Mouse (Mus musculus) stomach, postnatal 0 days (tissue): ENCODE data around the gene Pctp.

Experiments
- CTCF ChIP-seq: IDR thresholded peaks from 2 replicates; pipeline ENCODE4 v1.5.1; 2016; ENCODE audit warnings: antibody characterized with exemption, low read depth, mild to moderate bottlenecking, moderate library complexity
- EP300 ChIP-seq: optimal IDR thresholded peaks from 2 replicates; pipeline ENCODE3; 2016; ENCODE audit warnings: antibody characterized with exemption

DNA sequence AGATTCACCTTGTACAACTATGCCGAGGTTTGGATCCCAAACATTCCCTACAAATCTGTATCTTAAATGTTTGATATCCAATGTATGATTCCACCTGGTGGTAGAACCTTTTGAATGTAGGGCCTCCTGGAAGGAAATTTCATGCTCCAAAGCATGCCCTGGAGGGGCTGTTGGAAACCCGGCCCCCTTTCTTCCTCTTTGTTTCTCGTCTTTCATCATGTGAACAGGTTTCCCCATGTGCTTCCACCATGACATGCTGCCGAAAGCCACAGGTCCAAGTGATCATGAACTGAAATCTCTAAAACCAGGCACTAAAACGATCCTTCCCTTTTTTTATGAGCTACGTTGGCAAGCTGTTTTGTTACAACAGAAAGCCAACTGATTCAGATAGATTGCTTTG is 11.0 kb upstream of the Pctp start:
- TF ChIP-seq CTCF = no peak
- TF ChIP-seq EP300 = no peak
